ENCODE assay signal across 24 mouse cellular contexts in genomic region chr5:123200816-123201522, GRCm38 (mm10). TPM values are rescaled to one million over a fixed set of nuclear protein-coding genes. Genes with fewer than 3 reads are reported as not detected.
DNase-seq lines count a peak whose midpoint lies in the region; ATAC-seq and TF ChIP-seq lines count a peak whose summit lies in the region.
"Not testable (repeated sequence)": the region's sequence is repeated elsewhere in the genome, so short reads cannot be mapped to it uniquely, and the experiment has no call there.
"Had no signal": no experiment of that assay in that cellular context is flagged by ENCODE, and none has a peak within 500 bp of the region (broad histone marks: within the 10 kb centered on the region; RNA-seq: fewer than 3 reads in every experiment).

No protein-coding gene starts in this region.

- H3K9ac ChIP-seq in liver, adult 2 months (ENCODE audit: low read depth, low read length); liver, embryonic 16.5 days (ENCODE audit: low read depth, low read length): not testable (repeated sequence)
- peak overlapping the region; percentile 49 for H3K9ac ChIP-seq in liver, embryonic 13.5 days

- WGBS in bone marrow, adult 2 months: 71% methylated on average over 7 of the region's 7 CpGs
- 25% methylated on average over 6 of the region's 7 CpGs for WGBS in liver, adult 2 months
- 41% methylated on average over 6 of the region's 7 CpGs for WGBS in liver, embryonic 13.5 days (ENCODE audit: insufficient replicate concordance)
- 58% methylated on average over 5 of the region's 7 CpGs for WGBS in liver, embryonic 16.5 days (ENCODE audit: insufficient replicate concordance)

- H3K79me2 ChIP-seq in liver, adult 2 months (ENCODE audit: control insufficient read depth, insufficient read depth, low read length): not testable (repeated sequence)

- peak; percentile 78 for DNase-seq in liver, adult 2 months (ENCODE audit: extremely low read depth, low read depth, low spot score)
- not testable (repeated sequence) for DNase-seq in liver, embryonic 13.5 days

- not testable (repeated sequence) for H3K4me3 ChIP-seq in bone marrow, adult 2 months (replicated peaks; ENCODE audit: control insufficient read depth, low read depth, low read length); liver, adult 2 months (ENCODE audit: insufficient read depth, low read depth, low read length); liver, embryonic 13.5 days (replicated peaks); liver, embryonic 16.5 days (ENCODE audit: low read depth, low read length)

- H3K27me3 ChIP-seq in liver, adult 2 months (ENCODE audit: control insufficient read depth, insufficient read depth, low read length); liver, embryonic 13.5 days; liver, embryonic 16.5 days (ENCODE audit: control insufficient read depth, insufficient read depth, low read depth, low read length): not testable (repeated sequence)

- peak overlapping the region; percentile 42 for H3K4me2 ChIP-seq in liver, embryonic 13.5 days
- H3K4me2 ChIP-seq in liver, embryonic 16.5 days (ENCODE audit: low read depth, low read length): peak overlapping the region; percentile 39; the same call in 1 of the 2 replicates

- H3K4me1 ChIP-seq in bone marrow, adult 2 months (ENCODE audit: control insufficient read depth, insufficient read depth, low read length): not testable (repeated sequence)
- H3K4me1 ChIP-seq in liver, adult 2 months (ENCODE audit: control insufficient read depth, insufficient read depth, low read length): peaks cover 22% of the 10 kb centered on the region
- H3K4me1 ChIP-seq in liver, embryonic 13.5 days (replicated peaks): peaks cover 35% of the 10 kb centered on the region
- H3K4me1 ChIP-seq in liver, embryonic 16.5 days (ENCODE audit: control insufficient read depth, low read depth, low read length): peaks cover 24% of the 10 kb centered on the region

- not testable (repeated sequence) for TF ChIP-seq POLR2A in bone marrow, adult 2 months (IDR thresholded peaks at IDR 0.05; ENCODE audit: borderline replicate concordance, control insufficient read depth, low read depth, low read length); liver, adult 2 months (IDR thresholded peaks at IDR 0.05; ENCODE audit: extremely low read depth, insufficient read depth, low read length)

- peak overlapping the region; percentile 65 for H3K27ac ChIP-seq in bone marrow, adult 2 months (ENCODE audit: control insufficient read depth, insufficient read depth, low read depth, low read length, poor library complexity)
- H3K27ac ChIP-seq in liver, adult 2 months (replicated peaks; ENCODE audit: insufficient read depth, low read depth, low read length): peak overlapping the region; percentile 94
- peak overlapping the region; percentile 94 for H3K27ac ChIP-seq in liver, embryonic 13.5 days
- peak overlapping the region; percentile 96 for H3K27ac ChIP-seq in liver, embryonic 16.5 days (ENCODE audit: low read length)

- not testable (repeated sequence) for TF ChIP-seq CTCF in bone marrow, adult 2 months (IDR thresholded peaks at IDR 0.05; ENCODE audit: control insufficient read depth, insufficient read depth, low read length); liver, adult 2 months (IDR thresholded peaks at IDR 0.05; ENCODE audit: low read depth, low read length)

- peak; percentile 73 for ATAC-seq in erythroid progenitor cell, adult 5-6 weeks (replicated peaks; ENCODE audit: low FRiP score, poor library complexity, severe bottlenecking)
- ATAC-seq in liver, embryonic 13.5 days (ENCODE audit: low read depth): peak; percentile 82
- ATAC-seq in liver, embryonic 16.5 days (ENCODE audit: low read depth): peak; percentile 58
- ATAC-seq in megakaryocyte-erythroid progenitor cell, adult 5-6 weeks (replicated peaks; ENCODE audit: low FRiP score, low TSS enrichment, poor library complexity, severe bottlenecking): peak; percentile 92

- H3K9me3 ChIP-seq in liver, embryonic 13.5 days (replicated peaks); liver, embryonic 16.5 days (replicated peaks; ENCODE audit: control insufficient read depth, low read length): not testable (repeated sequence)

- not testable (repeated sequence) for H3K36me3 ChIP-seq in liver, adult 2 months (ENCODE audit: control insufficient read depth, insufficient read depth, low read length); liver, embryonic 13.5 days; liver, embryonic 16.5 days (ENCODE audit: control insufficient read depth, insufficient read depth)

RNA-seq across cellular contexts. Expression of gene Hpd, which starts 18.4 kb away (rescaled TPM):
- polyA plus RNA-seq in bone marrow, adult 2 months (2011; ENCODE audit: insufficient read depth, insufficient read length, low replicate concordance, missing spikeins): 3.2 and 21.0 TPM in 2 replicates
- total RNA-seq in erythroid progenitor cell, adult 5-6 weeks (2015; ENCODE audit: low replicate concordance): not detected in 2 replicates
- not detected in 2 replicates for total RNA-seq in erythroid progenitor cell, adult 5-6 weeks (2017; ENCODE audit: low replicate concordance)
- total RNA-seq in liver, adult 2 months (2014; rRNA removed): 3,614 and 3,656 TPM in 2 replicates
- polyA plus RNA-seq in liver, adult 2 months (2012; rRNA removed): 3,813 and 5,374 TPM in 2 replicates
- polyA plus RNA-seq in liver, embryonic 13.5 days (2015; fragmentation: Nextera tagmentation; extraction: Ambion mirVana): 12.4 and 15.2 TPM in 2 replicates
- polyA plus RNA-seq in liver, embryonic 16.5 days (2015; fragmentation: Nextera tagmentation; extraction: Ambion mirVana): 110 and 129 TPM in 2 replicates
- total RNA-seq in megakaryocyte-erythroid progenitor cell, adult 5-6 weeks (2014; fragmentation: Nextera tagmentation): not detected in 2 replicates
- not detected in 2 replicates for total RNA-seq in megakaryocyte-erythroid progenitor cell, adult 5-6 weeks (2017)
- total RNA-seq: forebrain, postnatal 0 days; gastrocnemius, adult 2 months; gastrocnemius, postnatal 14 days; heart, postnatal 4 days; hindbrain, postnatal 0 days had no signal
- polyA plus RNA-seq: C2C12; CD4-positive, CD25-positive, alpha-beta regulatory T cell, adult 4 months; cerebellum, adult 2 months; cortical plate, adult 2 months; embryonic facial prominence, embryonic 10.5 days; embryonic facial prominence, embryonic 13.5 days; forebrain, embryonic 11.5 days; forebrain, embryonic 14.5 days; forebrain, postnatal 0 days; frontal cortex, adult 2 months; hindbrain, embryonic 11.5 days; hindbrain, embryonic 14.5 days; hindbrain, postnatal 0 days; inflammation-experienced regulatory T-cells, adult 6 months; Patski had no signal

RNA-seq across cellular contexts. Expression of gene Psmd9, which starts 31.8 kb away (rescaled TPM):
- 70.7 and 83.3 TPM in 2 replicates for polyA plus RNA-seq in bone marrow, adult 2 months (2011; ENCODE audit: insufficient read depth, insufficient read length, low replicate concordance, missing spikeins)
- total RNA-seq in erythroid progenitor cell, adult 5-6 weeks (2015; ENCODE audit: low replicate concordance): 27.2 and 48.7 TPM in 2 replicates
- 52.2 and 63.8 TPM in 2 replicates for total RNA-seq in erythroid progenitor cell, adult 5-6 weeks (2017; ENCODE audit: low replicate concordance)
- total RNA-seq in liver, adult 2 months (2014; rRNA removed): 29.8 and 39.8 TPM in 2 replicates
- polyA plus RNA-seq in liver, adult 2 months (2012; rRNA removed): 26.4 and 28.5 TPM in 2 replicates
- polyA plus RNA-seq in liver, embryonic 13.5 days (2015; fragmentation: Nextera tagmentation; extraction: Ambion mirVana): 76.0 and 76.3 TPM in 2 replicates
- 63.8 and 73.2 TPM in 2 replicates for polyA plus RNA-seq in liver, embryonic 16.5 days (2015; fragmentation: Nextera tagmentation; extraction: Ambion mirVana)
- total RNA-seq in megakaryocyte-erythroid progenitor cell, adult 5-6 weeks (2014; fragmentation: Nextera tagmentation): 89.8 and 96.1 TPM in 2 replicates
- 36.0 and 41.0 TPM in 2 replicates for total RNA-seq in megakaryocyte-erythroid progenitor cell, adult 5-6 weeks (2017)

RNA-seq across cellular contexts. Expression of gene Wdr66, which starts 50.9 kb away (rescaled TPM):
- polyA plus RNA-seq in bone marrow, adult 2 months (2011; ENCODE audit: insufficient read depth, insufficient read length, low replicate concordance, missing spikeins): 0.77 and 1.2 TPM in 2 replicates
- total RNA-seq in erythroid progenitor cell, adult 5-6 weeks (2015; ENCODE audit: low replicate concordance): 0.36 and 1.7 TPM in 2 replicates
- 0.51 TPM in 1 of 2 replicates, not detected in the other for total RNA-seq in erythroid progenitor cell, adult 5-6 weeks (2017; ENCODE audit: low replicate concordance)
- total RNA-seq in liver, adult 2 months (2014; rRNA removed): 0.37 and 0.60 TPM in 2 replicates
- 0.35 and 0.60 TPM in 2 replicates for polyA plus RNA-seq in liver, adult 2 months (2012; rRNA removed)
- 0.16 TPM in 1 of 2 replicates, not detected in the other for polyA plus RNA-seq in liver, embryonic 13.5 days (2015; fragmentation: Nextera tagmentation; extraction: Ambion mirVana)
- 0.08 and 0.11 TPM in 2 replicates for polyA plus RNA-seq in liver, embryonic 16.5 days (2015; fragmentation: Nextera tagmentation; extraction: Ambion mirVana)
- not detected in 2 replicates for total RNA-seq in megakaryocyte-erythroid progenitor cell, adult 5-6 weeks (2014; fragmentation: Nextera tagmentation)
- total RNA-seq in megakaryocyte-erythroid progenitor cell, adult 5-6 weeks (2017): 0.28 TPM in 1 of 2 replicates, not detected in the other

RNA-seq across cellular contexts. Expression of gene Setd1b, which starts 59.0 kb away (rescaled TPM):
- 27.7 and 34.2 TPM in 2 replicates for polyA plus RNA-seq in bone marrow, adult 2 months (2011; ENCODE audit: insufficient read depth, insufficient read length, low replicate concordance, missing spikeins)
- 29.8 and 41.8 TPM in 2 replicates for total RNA-seq in erythroid progenitor cell, adult 5-6 weeks (2015; ENCODE audit: low replicate concordance)
- total RNA-seq in erythroid progenitor cell, adult 5-6 weeks (2017; ENCODE audit: low replicate concordance): 20.2 and 23.0 TPM in 2 replicates
- 1.8 and 3.8 TPM in 2 replicates for total RNA-seq in liver, adult 2 months (2014; rRNA removed)
- 6.0 and 7.2 TPM in 2 replicates for polyA plus RNA-seq in liver, adult 2 months (2012; rRNA removed)
- polyA plus RNA-seq in liver, embryonic 13.5 days (2015; fragmentation: Nextera tagmentation; extraction: Ambion mirVana): 3.4 and 3.8 TPM in 2 replicates
- 3.5 and 4.1 TPM in 2 replicates for polyA plus RNA-seq in liver, embryonic 16.5 days (2015; fragmentation: Nextera tagmentation; extraction: Ambion mirVana)
- total RNA-seq in megakaryocyte-erythroid progenitor cell, adult 5-6 weeks (2014; fragmentation: Nextera tagmentation): 37.1 and 43.9 TPM in 2 replicates
- total RNA-seq in megakaryocyte-erythroid progenitor cell, adult 5-6 weeks (2017): 2.1 and 3.9 TPM in 2 replicates

Comparison
In these comparisons a context has a peak if more than half of its experiments do, and no peak if none do; other contexts are left out.
1. RNA of gene Hpd, which starts 18.4 kb away (polyA plus RNA-seq): 3,813 to 5,374 TPM in liver, adult 2 months; 110 to 129 TPM in liver, embryonic 16.5 days, 3.2 to 21.0 TPM in bone marrow, adult 2 months and 12.4 to 15.2 TPM in liver, embryonic 13.5 days; every median in the first group is over 10 times any median in the second.
2. Peak in every context shown above with its lines, with median percentiles within 50 percentile points of each other: H3K27ac ChIP-seq and ATAC-seq.